17 mouse cellular contexts compared by ENCODE assay signal in the genomic region with DNA sequence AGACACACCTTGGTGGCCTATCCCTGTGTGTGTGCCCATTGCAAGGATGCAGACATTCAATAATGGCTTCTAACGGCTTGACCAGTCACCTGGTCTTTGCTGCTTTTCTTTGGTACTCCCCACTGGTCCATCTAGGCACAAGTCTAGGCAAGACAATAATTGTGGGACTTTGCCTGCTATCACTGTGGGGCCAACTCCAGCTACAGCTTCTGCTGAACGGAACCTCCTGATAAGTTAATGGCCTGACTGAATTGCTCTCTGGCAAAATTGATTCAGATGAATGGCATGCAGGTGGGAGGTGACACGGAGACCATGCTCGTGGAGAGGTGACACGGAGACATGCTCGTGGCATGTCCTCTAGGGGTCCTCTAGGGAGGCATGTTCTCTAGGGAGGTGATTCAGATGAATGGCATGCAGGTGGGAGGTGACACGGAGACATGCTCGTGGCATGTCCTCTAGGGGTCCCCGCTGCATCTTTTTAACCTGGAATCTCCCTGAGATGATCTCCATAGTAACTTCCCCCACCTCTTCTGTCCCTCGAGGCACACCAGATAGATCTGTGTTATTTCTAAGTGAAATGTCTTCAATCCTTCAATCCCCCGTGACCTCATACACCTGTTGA. TPM values are rescaled to one million over a fixed set of nuclear protein-coding genes. Genes with fewer than 3 reads are reported as not detected.
DNase-seq lines count a peak whose midpoint lies in the region; ATAC-seq and TF ChIP-seq lines count a peak whose summit lies in the region.
"Had no signal": no experiment of that assay in that cellular context is flagged by ENCODE, and none has a peak within 500 bp of the region (broad histone marks: within the 10 kb centered on the region; RNA-seq: fewer than 3 reads in every experiment).

No protein-coding gene starts in this region.

- H3K27me3 ChIP-seq in hindbrain, postnatal 0 days (ENCODE audit: insufficient read depth, low read length) = no peaks in the 10 kb centered on the region
- H3K27me3 ChIP-seq in hindbrain, embryonic 12.5 days = no peaks in the 10 kb centered on the region
- no peaks in the 10 kb centered on the region for H3K27me3 ChIP-seq in thymus, adult 2 months (ENCODE audit: control insufficient read depth, insufficient read depth, low read length)
- H3K27me3 ChIP-seq in intestine, embryonic 16.5 days (replicated peaks; ENCODE audit: control insufficient read depth, insufficient read depth, low read length) = no peaks in the 10 kb centered on the region
- H3K27me3 ChIP-seq: embryonic facial prominence, embryonic 12.5 days; limb, embryonic 12.5 days; lung, embryonic 15.5 days had no signal

- peaks cover 3% of the 10 kb centered on the region; the same call in 1 of the 2 replicates for H3K4me1 ChIP-seq in hindbrain, postnatal 0 days (ENCODE audit: insufficient read depth, low read length)
- peaks cover 9% of the 10 kb centered on the region; the same call in 1 of the 2 replicates for H3K4me1 ChIP-seq in hindbrain, embryonic 12.5 days
- H3K4me1 ChIP-seq in thymus, adult 2 months (replicated peaks; ENCODE audit: control insufficient read depth, insufficient read depth, low read length) = peaks cover 28% of the 10 kb centered on the region
- peaks cover 8% of the 10 kb centered on the region for H3K4me1 ChIP-seq in intestine, embryonic 16.5 days (ENCODE audit: control insufficient read depth, insufficient read depth, low read length)

- H3K4me2 ChIP-seq in hindbrain, postnatal 0 days (ENCODE audit: low read depth, low read length) = no peak overlapping the region
- H3K4me2 ChIP-seq in hindbrain, embryonic 12.5 days (replicated peaks) = no peak overlapping the region
- H3K4me2 ChIP-seq in intestine, embryonic 16.5 days (ENCODE audit: low read depth, low read length) = no peak overlapping the region
- H3K4me2 ChIP-seq: embryonic facial prominence, embryonic 12.5 days; hindbrain, embryonic 14.5 days; limb, embryonic 12.5 days; lung, embryonic 15.5 days; midbrain, embryonic 11.5 days had no signal

- 69% methylated on average over 11 of the region's 11 CpGs for WGBS in hindbrain, postnatal 0 days
- 66% methylated on average over 11 of the region's 11 CpGs for WGBS in hindbrain, embryonic 12.5 days
- 56% methylated on average over 11 of the region's 11 CpGs for WGBS in thymus, adult 2 months
- WGBS in intestine, embryonic 16.5 days = 46% methylated on average over 11 of the region's 11 CpGs

- intact Hi-C loops in left cerebral cortex, postnatal 10 days (cut with DNase I) = no loop called here

- H3K4me3 ChIP-seq in hindbrain, postnatal 0 days (ENCODE audit: low read length) = no peak overlapping the region
- no peak overlapping the region for H3K4me3 ChIP-seq in hindbrain, embryonic 12.5 days
- no peak overlapping the region for H3K4me3 ChIP-seq in thymus, adult 2 months (ENCODE audit: control insufficient read depth, insufficient read depth, low read length)
- no peak overlapping the region for H3K4me3 ChIP-seq in intestine, embryonic 16.5 days (ENCODE audit: low read length)
- H3K4me3 ChIP-seq: embryonic facial prominence, embryonic 12.5 days; limb, embryonic 12.5 days; lung, embryonic 15.5 days; myocyte had no signal

- TF ChIP-seq CTCF in hindbrain, postnatal 0 days (IDR thresholded peaks at IDR 0.05; ENCODE audit: low read depth) = 0 out of 2 replicates have a peak, but pooled peaks have one; percentile 4
- TF ChIP-seq CTCF in thymus, adult 2 months (IDR thresholded peaks at IDR 0.05; ENCODE audit: borderline replicate concordance, control insufficient read depth, extremely low read depth, insufficient read depth, low read length, poor library complexity) = peak; percentile 40; the same call in 1 of the 2 replicates

- no peak for ATAC-seq in hindbrain, postnatal 0 days
- ATAC-seq in hindbrain, embryonic 12.5 days (ENCODE audit: low FRiP score) = no peak
- ATAC-seq in intestine, embryonic 16.5 days = peak; percentile 71
- ATAC-seq: activated CD4-positive, CD25-positive, alpha-beta regulatory T cell, adult 4 months had no signal

- H3K36me3 ChIP-seq in hindbrain, postnatal 0 days (ENCODE audit: insufficient read depth, low read length) = no peaks in the 10 kb centered on the region
- H3K36me3 ChIP-seq in hindbrain, embryonic 12.5 days = no peaks in the 10 kb centered on the region
- no peaks in the 10 kb centered on the region for H3K36me3 ChIP-seq in thymus, adult 2 months (ENCODE audit: control insufficient read depth, insufficient read depth, low read length)
- no peaks in the 10 kb centered on the region for H3K36me3 ChIP-seq in intestine, embryonic 16.5 days (ENCODE audit: control insufficient read depth, insufficient read depth, low read length)
- H3K36me3 ChIP-seq: embryonic facial prominence, embryonic 12.5 days; limb, embryonic 12.5 days; lung, embryonic 15.5 days had no signal

- no peak overlapping the region for H3K27ac ChIP-seq in hindbrain, postnatal 0 days
- no peak overlapping the region for H3K27ac ChIP-seq in hindbrain, embryonic 12.5 days
- H3K27ac ChIP-seq in thymus, adult 2 months (ENCODE audit: control insufficient read depth, insufficient read depth, low read length) = no peak overlapping the region
- H3K27ac ChIP-seq in intestine, embryonic 16.5 days (ENCODE audit: low read length) = no peak overlapping the region
- H3K27ac ChIP-seq: embryonic facial prominence, embryonic 12.5 days; hindbrain, embryonic 14.5 days; limb, embryonic 12.5 days; lung, embryonic 15.5 days had no signal

- no peak for TF ChIP-seq POLR2A in thymus, adult 2 months (IDR thresholded peaks at IDR 0.05; ENCODE audit: control insufficient read depth, extremely low read depth, insufficient read depth, low read length, poor library complexity)

- DNase-seq in hindbrain, postnatal 0 days (ENCODE audit: low spot score) = no peak
- DNase-seq in thymus, adult 2 months = peak; percentile 38
- DNase-seq in thymus, adult 18-20 months = no peak
- DNase-seq in thymus, postnatal 4 days = peak; percentile 62
- no peak for DNase-seq in left cerebral cortex, postnatal 10 days (ENCODE audit: extremely low spot score in 1 of 2, low spot score in 2 of 2)
- no peak for DNase-seq in neural tube, embryonic 10.5 days (ENCODE audit: extremely low spot score, low spot score)
- DNase-seq: cerebellum, postnatal 25 days; kidney, postnatal 10 days had no signal

- H3K9ac ChIP-seq in hindbrain, postnatal 0 days (replicated peaks; ENCODE audit: low read length) = no peak overlapping the region
- H3K9ac ChIP-seq in hindbrain, embryonic 12.5 days = no peak overlapping the region
- no peak overlapping the region for H3K9ac ChIP-seq in intestine, embryonic 16.5 days (ENCODE audit: low read depth, low read length)
- H3K9ac ChIP-seq: embryonic facial prominence, embryonic 12.5 days; hindbrain, embryonic 14.5 days; limb, embryonic 12.5 days; lung, embryonic 15.5 days had no signal

- no peaks in the 10 kb centered on the region for H3K9me3 ChIP-seq in hindbrain, postnatal 0 days (ENCODE audit: low read length)
- H3K9me3 ChIP-seq in hindbrain, embryonic 12.5 days (replicated peaks) = no peaks in the 10 kb centered on the region
- no peaks in the 10 kb centered on the region for H3K9me3 ChIP-seq in intestine, embryonic 16.5 days (ENCODE audit: control insufficient read depth, low read length)
- H3K9me3 ChIP-seq: embryonic facial prominence, embryonic 12.5 days; limb, embryonic 12.5 days; lung, embryonic 15.5 days had no signal

RNA-seq across cellular contexts. Expression of gene Nfyb, which starts 34.5 kb away (rescaled TPM):
- total RNA-seq in hindbrain, postnatal 0 days (2014; rRNA removed) = 30.9 and 34.4 TPM in 2 replicates
- 27.3 and 28.1 TPM in 2 replicates for polyA plus RNA-seq in hindbrain, postnatal 0 days (2015; fragmentation: Nextera tagmentation; extraction: Ambion mirVana)
- polyA plus RNA-seq in hindbrain, embryonic 12.5 days (2016; fragmentation: Nextera tagmentation; extraction: Ambion mirVana) = 54.9 and 59.2 TPM in 2 replicates
- 21.4 and 26.7 TPM in 2 replicates for polyA plus RNA-seq in thymus, adult 2 months (2012; rRNA removed)
- 31.4 and 34.7 TPM in 2 replicates for polyA plus RNA-seq in intestine, embryonic 16.5 days (2015; fragmentation: Nextera tagmentation; extraction: Ambion mirVana)
- total RNA-seq in left cerebral cortex, postnatal 10 days (2021) = 10 to 100 TPM; 58.9 to 62.9 TPM

RNA-seq across cellular contexts. Expression of gene Txnrd1, which starts 35.3 kb away (rescaled TPM):
- total RNA-seq in hindbrain, postnatal 0 days (2014; rRNA removed) = 79.6 and 80.0 TPM in 2 replicates
- polyA plus RNA-seq in hindbrain, postnatal 0 days (2015; fragmentation: Nextera tagmentation; extraction: Ambion mirVana) = 62.3 and 64.8 TPM in 2 replicates
- polyA plus RNA-seq in hindbrain, embryonic 12.5 days (2016; fragmentation: Nextera tagmentation; extraction: Ambion mirVana) = 155 TPM in 2 replicates
- 32.2 and 42.5 TPM in 2 replicates for polyA plus RNA-seq in thymus, adult 2 months (2012; rRNA removed)
- polyA plus RNA-seq in intestine, embryonic 16.5 days (2015; fragmentation: Nextera tagmentation; extraction: Ambion mirVana) = 107 and 108 TPM in 2 replicates
- total RNA-seq in left cerebral cortex, postnatal 10 days (2021) = 10 to 100 TPM; 49.7 to 65.9 TPM

Comparison
In these comparisons a context has a peak if more than half of its experiments do, and no peak if none do; other contexts are left out.
1. DNase-seq: peak in thymus, adult 2 months (single experiment) and thymus, postnatal 4 days (single experiment); none in hindbrain, postnatal 0 days (single experiment), thymus, adult 18-20 months (0 of 2), left cerebral cortex, postnatal 10 days (0 of 2) and neural tube, embryonic 10.5 days (single experiment).